Mouse (Mus musculus) gastrocnemius, adult 18-20 months (tissue): Measurements from ENCODE around the gene Tmem150b. TPM values are rescaled to one million over a fixed set of nuclear protein-coding genes. Genes with fewer than 3 reads are reported as not detected.

Experiments
- DNase-seq: peaks from one replicate; pipeline ENCODE4 v3.0.0; 2021; ENCODE audit warnings: low spot score
- total RNA-seq, 2 experiments: library from RNA; stranded (reverse); gene quantifications; 2 replicates each; pipeline ENCODE4 v1.2.3; 2021

Gene Tmem150b
- total RNA-seq, 2 experiments from 2014 or later = not detected

GRCm38 (mm10) chr7:4731090-4731489 lies 6.0 kb upstream of the Tmem150b start:
- DNase-seq = no peak

DNA sequence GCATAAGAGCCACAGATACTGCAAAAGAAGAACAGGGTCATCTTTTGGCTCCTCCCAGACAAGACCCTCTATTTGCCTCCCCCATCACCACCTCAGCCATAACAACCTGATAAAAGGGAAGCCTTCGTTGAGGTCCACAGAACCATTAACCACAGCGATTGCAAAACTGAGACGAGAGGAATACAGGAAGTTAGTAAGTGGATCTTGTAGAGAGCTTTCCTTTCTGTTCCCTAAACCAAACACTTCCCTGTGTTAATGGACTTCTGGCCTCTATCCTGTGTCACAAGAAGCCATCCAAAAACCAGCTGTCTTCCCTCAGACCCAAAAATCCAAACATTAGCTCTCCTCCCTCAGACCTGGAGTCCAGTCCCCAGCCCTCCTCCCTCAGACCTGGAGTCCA lies 690 bp downstream of the Tmem150b start:
- no peak for DNase-seq

DNA sequence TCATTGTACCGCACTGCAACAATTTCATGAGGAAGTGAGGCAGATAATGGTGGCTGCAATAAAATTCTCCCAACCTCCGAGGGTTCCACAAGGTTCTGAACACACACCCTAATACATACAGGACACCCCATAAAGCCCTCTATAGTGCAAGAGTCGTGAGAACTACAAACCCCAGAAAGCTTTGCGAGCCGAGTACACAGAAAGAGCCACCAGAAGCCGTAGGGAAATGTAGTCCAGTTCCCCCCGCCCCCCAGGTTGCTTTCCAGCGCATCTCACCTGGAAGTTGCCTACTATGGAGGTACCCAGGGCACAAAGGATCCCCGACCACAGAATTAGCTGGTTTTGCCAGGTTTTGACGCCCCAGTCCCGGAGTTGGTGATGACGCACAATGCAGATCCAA lies 1.5 kb downstream of the Tmem150b start:
- DNase-seq = no peak

DNA sequence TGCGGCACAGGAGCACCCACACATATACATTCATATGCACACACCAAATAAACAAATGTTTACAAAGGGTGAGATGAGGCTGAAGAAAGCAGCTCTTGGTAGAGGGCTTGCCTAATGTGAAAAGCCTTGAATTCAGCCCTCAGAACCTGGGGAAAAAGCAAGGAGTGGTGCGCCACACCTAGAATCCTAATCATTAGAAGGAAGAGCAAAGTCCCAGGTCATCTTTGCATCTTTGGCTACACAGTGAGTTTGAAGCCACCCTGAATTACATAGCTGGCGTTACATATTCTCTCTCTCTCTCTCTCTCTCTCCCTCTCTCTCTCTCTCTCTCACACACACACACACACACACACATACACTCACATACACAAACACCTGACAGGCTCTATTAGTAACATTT lies 5.8 kb downstream of the Tmem150b start:
- DNase-seq = no peak

DNA sequence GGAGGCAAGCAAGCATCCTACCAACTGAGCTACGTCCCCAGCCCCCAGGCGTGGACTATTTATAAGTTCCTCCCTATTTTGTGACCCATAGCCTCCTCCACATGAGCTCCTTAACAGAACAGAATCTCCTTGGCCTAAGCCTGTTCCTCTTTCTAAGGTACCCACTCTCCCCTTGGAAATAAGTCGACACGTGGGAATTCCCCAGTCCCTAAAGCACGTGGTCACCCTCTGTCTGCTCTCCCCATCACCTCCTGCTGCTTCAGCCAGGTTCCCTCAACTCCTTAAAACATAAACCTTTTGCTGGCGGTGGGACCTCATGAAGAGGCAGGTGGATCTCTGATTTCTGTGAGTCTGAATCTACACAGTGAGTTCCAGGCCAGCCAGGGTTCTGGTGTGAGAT lies 8.1 kb downstream of the Tmem150b start:
- no peak for DNase-seq

DNA sequence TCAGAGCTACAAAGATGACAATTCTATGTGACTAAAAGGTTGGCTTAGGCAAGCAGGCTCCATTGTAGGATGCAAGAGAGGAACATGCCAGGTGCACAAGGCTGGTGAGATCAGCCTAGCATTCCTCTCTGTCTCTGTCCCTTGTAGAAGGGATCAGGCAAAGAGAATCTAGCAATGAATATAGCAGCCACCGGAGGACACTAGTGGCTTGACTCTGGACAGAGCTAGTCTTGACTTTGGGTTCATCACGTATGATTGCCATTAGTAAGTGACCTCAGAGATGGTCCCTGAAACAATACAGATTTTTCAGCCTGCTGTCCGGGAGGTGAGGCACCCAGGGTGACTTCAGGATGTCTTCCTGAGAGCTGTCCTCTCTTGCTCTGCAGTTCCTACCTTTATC lies 12.5 kb downstream of the Tmem150b start:
- no peak for DNase-seq

GRCm38 (mm10) chr7:4705098-4705497 lies 20.0 kb downstream of the Tmem150b start:
- DNase-seq = peak; percentile 40

DNA sequence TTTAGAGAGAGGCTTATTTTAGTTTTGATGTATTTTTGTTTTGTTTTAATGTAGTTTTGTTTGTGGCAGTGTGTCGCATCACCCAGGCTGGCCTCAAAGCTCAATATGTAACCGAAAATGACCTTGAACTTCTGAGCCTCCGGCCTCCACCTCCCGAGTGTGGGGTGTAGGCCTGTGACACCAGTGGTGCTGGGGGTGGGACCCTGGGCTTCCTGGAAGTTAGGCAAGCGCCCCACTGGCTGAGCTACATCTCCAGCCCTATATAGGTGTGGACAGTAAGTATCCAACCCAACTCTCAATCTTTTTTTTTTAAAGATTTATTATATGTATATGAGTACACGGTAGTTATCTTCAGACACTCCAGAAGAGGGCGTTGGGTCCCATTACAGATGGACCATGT lies 21.9 kb downstream of the Tmem150b start:
- no peak for DNase-seq

DNA sequence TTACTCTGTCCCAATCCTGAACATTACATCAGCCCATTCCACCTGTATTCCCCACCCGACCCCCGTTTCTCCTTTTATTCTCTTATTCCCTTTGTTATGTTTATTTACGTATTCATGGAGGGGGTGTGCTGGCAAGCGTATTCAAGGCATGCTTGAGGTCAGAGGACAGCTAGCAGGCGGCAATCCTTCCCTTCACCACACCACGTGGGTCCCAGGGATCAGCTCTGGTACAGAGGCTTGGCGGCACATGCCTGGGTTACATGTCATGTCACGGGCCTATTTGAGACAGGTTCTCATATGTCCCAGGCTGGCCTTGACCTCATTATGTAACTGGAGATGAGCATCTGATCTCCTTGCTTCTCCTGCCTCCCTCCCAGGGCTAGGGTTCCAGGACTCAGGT lies 22.7 kb downstream of the Tmem150b start:
- no peak for DNase-seq

GRCm38 (mm10) chr7:4693004-4693403 lies 32.0 kb downstream of the Tmem150b start:
- no peak for DNase-seq

DNA sequence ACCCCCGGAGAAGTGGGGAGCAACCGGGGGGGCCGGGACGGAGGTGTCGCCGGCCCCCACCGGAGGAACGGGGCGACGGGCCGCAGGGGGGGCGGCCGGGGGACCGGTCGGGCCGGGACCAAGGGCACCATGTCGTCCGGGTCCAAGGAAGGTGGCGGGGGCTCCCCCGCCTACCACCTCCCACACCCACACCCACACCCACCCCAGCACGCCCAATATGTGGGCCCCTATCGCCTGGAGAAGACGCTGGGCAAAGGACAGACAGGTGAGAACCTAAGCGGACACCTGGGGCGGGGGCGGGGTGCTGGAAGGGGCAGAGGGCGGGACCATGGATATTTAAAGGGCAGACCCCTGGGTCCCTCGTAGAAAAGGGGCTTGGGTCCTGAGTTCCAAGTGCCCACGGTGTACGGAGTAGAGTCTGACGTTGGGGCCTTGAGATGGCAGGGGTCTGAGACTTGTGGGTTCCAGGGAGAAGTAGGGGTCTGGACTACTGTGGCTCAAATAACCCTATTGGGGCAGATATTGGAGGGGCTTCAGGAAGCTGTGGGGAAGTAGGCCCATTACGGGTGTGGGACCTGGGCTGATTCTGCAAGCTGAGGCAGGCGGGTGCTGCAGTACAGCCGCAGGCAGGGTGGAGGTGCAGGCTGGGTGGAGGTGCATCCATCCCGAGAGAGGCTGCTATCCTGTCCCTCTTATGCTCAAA lies 33.9 kb downstream of the Tmem150b start:
- DNase-seq = no peak

DNA sequence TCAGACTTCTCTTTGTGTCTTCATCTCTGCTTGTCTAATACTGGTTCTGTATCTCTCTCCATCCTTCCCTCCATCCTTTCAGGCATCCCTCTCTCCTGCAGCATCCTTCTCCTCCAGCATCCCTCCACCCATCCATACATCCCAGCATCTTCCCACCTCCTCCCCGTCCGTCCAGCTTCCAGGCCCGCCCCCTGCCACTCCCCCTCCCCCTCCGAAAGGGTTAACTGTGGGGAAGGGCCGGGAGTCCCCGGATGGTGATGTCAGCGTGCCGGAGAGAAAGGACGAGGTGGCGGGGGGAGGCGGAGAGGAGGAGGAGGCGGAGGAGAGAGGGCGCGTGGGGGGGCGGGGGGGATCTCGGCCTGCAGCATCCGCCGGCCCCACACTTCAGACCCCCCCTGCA lies 34.7 kb downstream of the Tmem150b start, which contains the start of gene Brsk1:
Brsk1 (plus strand) TSS at position 218 of the 400 bp plus-strand sequence.
- DNase-seq = peak; percentile 22

GRCm38 (mm10) chr7:4684632-4685417 lies 40.2 kb downstream of the Tmem150b start, which contains the start of gene Hspbp1:
Hspbp1 (minus strand) TSS chr7:4685068.
- peak; percentile 95 for DNase-seq

GRCm38 (mm10) chr7:4684203-4684602 lies 40.8 kb downstream of the Tmem150b start:
- DNase-seq = no peak

GRCm38 (mm10) chr7:4683307-4683706 lies 41.7 kb downstream of the Tmem150b start:
- DNase-seq = no peak

- no peak for DNase-seq
These were observed 49.8 kb downstream of the Tmem150b start for GRCm38 (mm10) chr7:4675200-4675599.

DNA sequence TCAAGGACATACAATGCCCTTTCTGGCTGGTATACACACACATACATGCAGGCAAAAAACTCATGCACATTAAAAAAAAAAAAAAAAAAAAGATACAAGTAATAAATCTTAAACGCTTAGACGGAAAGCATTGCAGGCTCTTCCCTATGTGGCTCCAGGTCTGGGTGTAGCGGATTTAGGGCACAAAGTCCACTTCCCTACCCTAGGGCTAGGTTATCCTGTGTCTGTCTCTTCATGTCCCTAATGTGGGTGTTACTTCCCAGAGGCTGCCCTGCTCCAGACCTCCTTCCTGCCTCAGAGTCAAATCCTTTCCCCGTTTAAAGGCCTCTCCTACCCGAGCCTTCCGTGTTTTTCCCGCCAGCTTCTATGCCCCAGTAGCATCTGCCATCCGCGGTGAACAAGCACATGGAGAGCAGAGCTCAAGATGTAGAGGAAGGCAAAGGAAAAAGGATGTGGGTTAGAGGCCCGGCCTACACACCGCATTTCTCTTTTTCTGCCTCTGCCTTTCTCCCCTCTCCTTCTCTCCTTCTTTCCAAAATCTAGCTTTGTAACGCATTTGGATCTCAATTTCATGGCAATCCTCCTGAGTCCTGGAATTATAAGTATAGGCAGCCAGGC lies 50.8 kb downstream of the Tmem150b start:
- no peak for DNase-seq

DNA sequence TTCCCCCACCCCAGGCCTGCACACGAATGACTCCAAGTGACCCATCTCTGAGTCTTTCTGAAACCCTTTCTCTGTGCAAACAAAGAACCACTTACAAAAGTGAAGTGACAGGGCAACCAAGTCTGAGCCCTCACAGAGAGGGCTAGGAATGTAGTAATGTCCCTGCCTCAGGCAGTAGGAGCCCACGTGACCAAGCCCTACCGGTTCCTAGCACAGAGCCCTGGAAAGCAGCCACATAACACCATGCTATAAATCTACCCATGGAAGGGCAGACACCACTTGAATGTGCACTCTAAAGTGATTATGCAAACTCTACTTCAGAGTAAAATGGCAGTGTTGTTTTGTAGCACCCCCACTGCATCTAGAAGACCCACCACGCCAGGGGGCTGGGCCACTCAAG lies 53.1 kb downstream of the Tmem150b start:
- no peak for DNase-seq

DNA sequence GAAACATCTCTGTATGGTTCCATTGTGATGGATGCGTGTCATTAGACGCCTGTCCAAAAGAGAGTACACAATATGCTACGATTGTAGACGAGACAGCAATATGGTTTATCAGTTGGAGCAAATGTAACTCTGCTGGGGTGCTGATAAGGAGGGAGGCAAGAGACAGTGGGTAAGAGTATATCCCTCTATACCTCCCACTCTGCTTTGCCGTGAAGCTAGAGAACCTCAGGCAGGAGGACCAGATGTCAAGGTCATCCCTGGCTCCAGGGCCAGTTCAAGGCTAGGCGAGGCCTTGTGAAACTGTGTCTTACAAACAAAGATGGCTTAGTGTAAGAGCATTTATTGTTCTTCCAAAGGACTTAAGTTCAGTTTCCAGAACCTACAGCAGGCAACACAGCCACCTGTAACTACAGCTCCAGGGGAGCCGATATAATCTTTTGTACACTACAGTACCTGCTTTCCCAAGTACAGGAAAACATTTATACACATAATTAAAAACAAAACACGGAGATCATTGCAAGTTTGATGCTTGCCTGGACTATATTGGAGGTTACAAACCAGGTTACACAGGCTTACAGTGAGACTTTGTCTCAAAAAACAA lies 54.3 kb downstream of the Tmem150b start:
- no peak for DNase-seq

GRCm38 (mm10) chr7:4669156-4669555 lies 55.9 kb downstream of the Tmem150b start:
- DNase-seq = no peak

DNA sequence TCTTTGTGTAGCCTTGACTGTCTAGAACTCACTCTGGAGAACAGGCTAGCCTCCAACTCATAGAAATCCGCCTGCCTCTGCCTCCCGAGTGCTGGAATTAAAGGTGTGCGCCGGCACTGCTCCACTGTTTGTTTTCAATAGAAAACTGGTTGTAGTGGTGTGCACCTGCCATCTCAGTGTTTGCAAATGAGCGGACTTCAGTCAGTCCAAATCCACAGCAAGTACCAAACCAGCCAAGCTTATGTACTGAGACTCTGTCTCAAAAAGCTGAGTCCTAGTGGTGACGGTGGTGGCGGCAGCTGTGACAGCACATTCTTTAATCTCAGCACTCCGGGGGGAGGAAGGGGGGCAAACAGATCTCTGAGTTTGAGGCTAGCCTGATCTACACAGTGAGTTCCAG lies 56.5 kb downstream of the Tmem150b start:
- DNase-seq = no peak

DNA sequence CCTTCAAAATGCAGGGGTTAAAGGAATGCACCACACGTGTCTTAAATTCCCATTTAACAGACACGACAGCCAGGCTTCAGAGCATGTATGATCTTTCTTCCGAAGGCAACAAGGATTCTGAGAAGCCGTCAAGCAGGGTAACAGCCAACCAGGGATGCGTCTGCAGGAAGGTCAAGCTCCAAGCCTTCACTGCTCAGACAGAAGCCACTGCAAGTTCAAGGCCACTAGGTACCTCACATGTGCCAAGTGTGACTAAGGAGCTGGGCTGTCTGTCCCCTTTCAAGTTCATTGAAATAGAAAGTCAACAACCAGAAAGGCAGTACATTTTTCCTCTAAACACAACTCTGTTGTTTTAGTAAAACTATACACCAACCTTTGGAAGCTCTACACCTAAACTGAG lies 58.2 kb downstream of the Tmem150b start:
- DNase-seq = no peak
